Mouse (Mus musculus): ENCODE results near the gene Dnmt3b. TPM values are rescaled to one million over a fixed set of nuclear protein-coding genes. Genes with fewer than 3 reads are reported as not detected.
"Not testable (repeated sequence)": the region's sequence is repeated elsewhere in the genome, so short reads cannot be mapped to it uniquely, and the experiment has no call there.

Dnmt3b gene
- polyA plus RNA-seq, 1 experiment from 2014 or later = 1.6 TPM

DNA sequence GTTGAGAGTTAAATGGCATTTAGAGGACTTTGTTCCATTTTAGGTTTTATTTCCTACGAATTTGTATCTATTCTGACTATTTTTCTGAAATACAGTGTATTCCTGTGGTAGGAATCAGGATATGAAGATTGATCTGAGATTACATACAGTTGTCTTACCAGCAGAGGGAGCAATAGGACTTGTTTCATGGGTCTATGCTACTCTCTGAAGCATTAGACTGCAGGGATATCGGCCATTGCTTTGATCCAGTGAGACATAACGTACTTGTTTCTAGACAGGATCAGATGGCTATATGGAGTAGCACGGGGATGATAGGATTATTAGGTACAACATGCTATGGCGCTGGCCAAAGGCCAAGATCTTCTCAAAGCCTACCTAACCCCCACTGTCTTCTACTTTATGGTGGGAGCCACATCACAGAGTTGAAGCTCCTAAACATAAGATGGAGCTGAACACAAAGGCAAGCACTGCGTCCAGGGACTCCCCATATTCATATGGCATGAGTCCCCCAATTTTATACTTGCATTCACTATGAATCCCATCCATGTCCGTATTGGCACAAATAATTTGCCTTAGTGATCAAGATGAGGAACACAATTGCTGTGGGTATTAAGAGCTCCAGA lies 19.6 kb downstream of the Dnmt3b start:
- in situ Hi-C loops (cut with MboI; ENCODE audit: low pct_unique_long_range_greater_than_20kb) = loop anchor here (5.0 to 10.0 kb wide), 2 partner anchors 178 to 256 kb away; no protein-coding TSS in a partner anchor
- POLR2A ChIA-PET = no interaction called here
- no peaks in the 10 kb centered on the region for H3K27me3 ChIP-seq
- peak; percentile 63 for TF ChIP-seq CTCF (IDR thresholded peaks at IDR 0.05)
- CTCF ChIA-PET = interaction anchor here (0.8 to 1.4 kb wide), 5 partner anchors 11 to 284 kb away, joined by 3 to 4 read pairs (median 3); no protein-coding TSS in a partner anchor
- ATAC-seq = peak; percentile 73
- DNase-seq (ENCODE audit: low read depth, low spot score) = no peak

DNA sequence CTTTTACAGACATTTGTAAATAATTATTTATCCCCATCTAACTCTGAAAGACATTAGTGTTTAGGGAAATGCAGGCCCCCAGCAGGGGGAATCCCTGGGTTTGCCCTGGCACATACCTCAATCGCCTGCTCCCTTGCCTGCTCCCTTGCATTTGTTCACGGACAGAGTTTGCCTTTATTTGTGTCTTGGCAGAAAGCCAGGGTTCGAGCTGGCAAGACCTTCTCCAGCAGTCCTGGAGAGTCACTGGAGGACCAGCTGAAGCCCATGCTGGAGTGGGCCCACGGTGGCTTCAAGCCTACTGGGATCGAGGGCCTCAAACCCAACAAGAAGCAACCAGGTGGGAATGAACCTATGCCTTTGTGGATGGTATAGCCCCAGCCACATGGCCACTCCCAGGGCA lies 20.9 kb downstream of the Dnmt3b start:
- no peaks in the 10 kb centered on the region for H3K27me3 ChIP-seq
- ATAC-seq (no peak), DNase-seq (ENCODE audit: low read depth, low spot score) (no peak)
- ChIA-PET POLR2A (no interaction called here), CTCF (interaction anchor here (1.2 to 1.4 kb wide), 2 partner anchors 43 to 283 kb away, joined by 3 to 4 read pairs; no protein-coding TSS in a partner anchor)
- in situ Hi-C loops (cut with MboI; ENCODE audit: low pct_unique_long_range_greater_than_20kb) = no loop called here
- no peak for TF ChIP-seq CTCF (IDR thresholded peaks at IDR 0.05)

DNA sequence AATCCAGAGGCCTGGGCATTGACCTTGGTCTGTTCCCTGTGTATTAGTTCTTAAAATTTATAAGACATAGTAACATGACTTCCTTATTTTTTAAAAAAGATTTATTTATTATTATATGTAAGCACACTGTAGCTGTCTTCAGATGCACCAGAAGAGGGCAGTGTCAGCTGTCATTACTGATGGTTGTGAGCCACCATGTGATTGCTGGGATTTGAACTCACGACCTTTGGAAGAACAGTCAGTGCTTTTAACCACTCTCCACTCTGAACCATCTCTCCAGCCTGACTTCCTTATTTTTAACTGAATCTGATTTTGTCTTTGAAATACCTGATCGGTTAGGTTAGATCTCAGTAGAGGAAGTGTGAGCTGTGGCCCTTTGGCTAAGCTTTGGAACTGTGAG lies 23.4 kb downstream of the Dnmt3b start:
- in situ Hi-C loops (cut with MboI; ENCODE audit: low pct_unique_long_range_greater_than_20kb) = no loop called here
- TF ChIP-seq CTCF (IDR thresholded peaks at IDR 0.05) = peak; percentile 57
- ChIA-PET CTCF (no interaction called here), POLR2A (no interaction called here)
- no peaks in the 10 kb centered on the region for H3K27me3 ChIP-seq
- ATAC-seq = no peak
- no peak for DNase-seq (ENCODE audit: low read depth, low spot score)

DNA sequence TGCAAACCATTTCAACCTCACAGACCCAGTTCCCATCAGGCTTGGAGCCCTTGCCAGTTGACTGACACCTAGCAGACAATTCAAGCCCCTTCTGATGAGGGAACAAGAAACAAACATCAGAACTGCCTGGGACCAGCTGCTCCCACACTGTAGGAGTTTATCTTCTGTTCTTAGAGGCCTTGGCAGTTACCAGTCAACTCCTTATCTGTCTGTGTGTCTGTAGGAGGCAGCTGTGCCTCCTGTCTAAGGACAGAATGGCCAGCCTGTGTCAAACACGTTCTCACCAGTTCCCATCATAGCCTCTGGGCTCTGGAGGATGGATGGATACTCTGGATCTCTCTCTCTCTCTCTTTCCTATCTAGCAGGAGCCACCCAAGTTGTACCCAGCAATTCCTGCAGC lies 26.1 kb downstream of the Dnmt3b start:
- POLR2A ChIA-PET; H3K27me3 ChIP-seq; ATAC-seq; in situ Hi-C loops (cut with MboI; ENCODE audit: low pct_unique_long_range_greater_than_20kb); CTCF ChIA-PET; DNase-seq (ENCODE audit: low read depth, low spot score): not testable (repeated sequence)

DNA sequence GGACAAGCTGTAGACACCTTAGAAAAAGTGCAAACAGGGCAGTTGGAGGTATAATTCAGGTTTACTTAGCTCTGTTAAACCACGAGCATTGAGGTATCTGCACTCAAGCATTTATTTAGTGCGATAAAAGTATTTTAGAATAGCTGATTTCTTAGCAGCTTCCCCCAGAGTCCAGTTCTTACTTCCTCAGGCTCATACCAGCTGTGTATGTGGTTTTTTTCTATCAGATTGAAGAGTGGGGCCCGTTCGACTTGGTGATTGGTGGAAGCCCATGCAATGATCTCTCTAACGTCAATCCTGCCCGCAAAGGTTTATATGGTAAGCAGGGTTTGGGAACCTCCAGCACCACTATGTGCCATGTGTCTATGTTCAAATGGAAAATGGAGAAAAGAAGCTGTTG lies 27.7 kb downstream of the Dnmt3b start:
- TF ChIP-seq CTCF (IDR thresholded peaks at IDR 0.05) = no peak
- ChIA-PET POLR2A (no interaction called here), CTCF (no interaction called here)
- DNase-seq (ENCODE audit: low read depth, low spot score) (no peak), ATAC-seq (no peak)
- in situ Hi-C loops (cut with MboI; ENCODE audit: low pct_unique_long_range_greater_than_20kb) = no loop called here
- no peaks in the 10 kb centered on the region for H3K27me3 ChIP-seq

- ATAC-seq (no peak), DNase-seq (ENCODE audit: low read depth, low spot score) (no peak)
- CTCF ChIA-PET = no interaction called here
- no peak for TF ChIP-seq CTCF (IDR thresholded peaks at IDR 0.05)
- H3K27me3 ChIP-seq = no peaks in the 10 kb centered on the region
- in situ Hi-C loops (cut with MboI; ENCODE audit: low pct_unique_long_range_greater_than_20kb) = no loop called here
- POLR2A ChIA-PET = no interaction called here
These were observed 28.3 kb downstream of the Dnmt3b start for GRCm38 (mm10) chr2:153677550-153677949.

DNA sequence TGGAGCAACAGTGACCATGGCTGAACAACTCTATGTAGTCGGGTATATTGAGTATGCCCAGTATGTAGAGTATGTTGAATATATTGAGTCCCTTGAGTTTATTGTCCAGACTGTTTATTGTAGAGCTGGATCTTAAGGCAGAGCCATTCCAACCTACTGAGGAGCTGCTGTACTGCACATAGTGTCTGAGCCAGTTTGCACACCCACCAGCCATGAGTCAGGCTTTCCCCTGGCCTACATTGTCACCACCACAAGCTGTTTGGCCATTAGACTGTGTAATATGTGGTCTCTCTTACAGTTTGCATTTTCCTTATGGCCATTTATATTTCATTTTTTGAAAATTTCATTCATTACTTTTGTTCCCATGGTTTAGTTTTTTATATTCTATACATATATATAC lies 30.7 kb downstream of the Dnmt3b start:
- DNase-seq (ENCODE audit: low read depth, low spot score) = no peak
- ChIA-PET CTCF (interaction anchor here (1.3 kb wide), 1 partner anchor 11 kb away, joined by 3 read pairs; no protein-coding TSS in a partner anchor), POLR2A (no interaction called here)
- no peak for TF ChIP-seq CTCF (IDR thresholded peaks at IDR 0.05)
- in situ Hi-C loops (cut with MboI; ENCODE audit: low pct_unique_long_range_greater_than_20kb) = no loop called here
- no peak for ATAC-seq
- H3K27me3 ChIP-seq = no peaks in the 10 kb centered on the region

DNA sequence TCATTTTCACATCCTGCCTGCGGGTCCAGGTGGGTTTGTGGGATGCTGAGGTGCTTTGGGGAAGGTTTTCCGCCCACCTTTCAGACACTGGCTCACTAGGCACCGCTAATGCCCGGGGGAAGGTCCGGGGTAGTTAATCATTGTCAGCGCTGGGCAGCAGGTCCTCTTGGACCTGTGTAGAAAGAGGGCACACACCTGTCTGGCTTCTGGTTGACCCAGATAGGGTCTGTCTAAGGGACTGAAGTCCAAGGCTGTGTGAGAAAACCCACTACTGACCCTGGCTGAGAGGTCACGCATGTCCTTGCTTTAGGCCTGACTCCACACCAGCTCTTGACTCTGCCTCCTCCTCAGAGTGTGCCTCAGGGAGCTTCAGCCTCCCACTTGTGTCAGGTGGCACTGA lies 44.2 kb downstream of the Dnmt3b start:
- POLR2A ChIA-PET; H3K27me3 ChIP-seq; ATAC-seq; DNase-seq (ENCODE audit: low read depth, low spot score); in situ Hi-C loops (cut with MboI; ENCODE audit: low pct_unique_long_range_greater_than_20kb); CTCF ChIA-PET: not testable (repeated sequence)

- DNase-seq (ENCODE audit: low read depth, low spot score) (no peak), ATAC-seq (no peak)
- TF ChIP-seq CTCF (IDR thresholded peaks at IDR 0.05) = peak; percentile 58
- ChIA-PET POLR2A (no interaction called here), CTCF (no interaction called here)
- in situ Hi-C loops (cut with MboI; ENCODE audit: low pct_unique_long_range_greater_than_20kb) = no loop called here
- peaks cover 5% of the 10 kb centered on the region for H3K27me3 ChIP-seq
These were observed 45.3 kb downstream of the Dnmt3b start for GRCm38 (mm10) chr2:153694462-153695085.

DNA sequence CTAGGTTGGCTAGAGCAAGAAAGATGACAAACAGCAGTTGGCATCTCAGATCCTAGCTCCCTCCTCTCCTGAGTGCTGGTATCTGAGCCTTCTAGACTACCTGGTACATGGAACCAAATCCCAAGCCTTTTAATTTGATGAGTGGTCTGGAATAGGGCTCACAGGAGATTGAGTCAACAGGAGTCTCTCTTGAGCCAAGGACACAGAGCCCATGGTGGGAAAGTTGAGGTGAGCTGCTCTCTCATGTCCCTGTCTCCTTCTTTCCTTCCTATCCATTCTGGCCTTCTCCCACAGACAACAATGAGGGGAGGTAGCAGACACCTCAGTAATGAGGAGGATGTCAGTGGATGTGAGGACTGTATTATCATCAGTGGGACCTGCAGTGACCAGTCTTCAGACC lies 47.1 kb downstream of the Dnmt3b start, which contains the start of gene Dnmt3c:
Gene Dnmt3c, plus strand, starts transcription at position 301 of the 400 bp plus-strand sequence.
- CTCF ChIA-PET = no interaction called here
- ATAC-seq = no peak
- POLR2A ChIA-PET = no interaction called here

GRCm38 (mm10) chr2:153703389-153703788 lies 54.1 kb downstream of the Dnmt3b start:
- ATAC-seq (no peak), DNase-seq (ENCODE audit: low read depth, low spot score) (no peak)
- ChIA-PET POLR2A (interaction anchor here (0.7 kb wide), 1 partner anchor 151 kb away, joined by 3 read pairs; no protein-coding TSS in a partner anchor), CTCF (no interaction called here)
- H3K27me3 ChIP-seq = peaks cover 21% of the 10 kb centered on the region
- in situ Hi-C loops (cut with MboI; ENCODE audit: low pct_unique_long_range_greater_than_20kb) = no loop called here
- TF ChIP-seq CTCF (IDR thresholded peaks at IDR 0.05) = no peak

More for the DNA sequence above, 47.1 kb downstream of the Dnmt3b start, which contains the start of gene Dnmt3c:
- H3K27me3 ChIP-seq = peaks cover 8% of the 10 kb centered on the region
- in situ Hi-C loops (cut with MboI; ENCODE audit: low pct_unique_long_range_greater_than_20kb) = no loop called here
- no peak for TF ChIP-seq CTCF (IDR thresholded peaks at IDR 0.05)
- DNase-seq (ENCODE audit: low read depth, low spot score) = no peak

Measured in Patski (cell line).